Mouse (Mus musculus) CH12.LX (cell line): ENCODE measurements at regions not wholly inside any gene's neighbourhood (a gene's known extent, or its start where the extent isn't known, plus 50 kb on each side); places are given as distances from the start of the nearest gene placed in this dataset.

Experiments used
- DNase-seq: peaks from one replicate; pipeline ENCODE4 v3.0.0-alpha.2; 2013; ENCODE audit errors: extremely low read depth
- H3K27ac ChIP-seq: 2 replicates; pipeline ENCODE4 v1.5.1; 2012; ENCODE audit warnings: low read depth, mild to moderate bottlenecking, control low read depth, moderate library complexity; ENCODE audit not compliant: insufficient read depth
- H3K27me3 ChIP-seq: replicated peaks from 2 replicates; pipeline ENCODE3; 2012; ENCODE audit warnings: inconsistent platforms
- H3K36me3 ChIP-seq, 2 experiments: replicated peaks in 1 of 2; 2 replicates each; pipeline versions ENCODE3 to v1.6.1; 2012; ENCODE audit warnings: inconsistent platforms in 1 of 2, low read length in 1 of 2, mild to moderate bottlenecking in 1 of 2, mixed read lengths in 1 of 2, moderate library complexity in 1 of 2; ENCODE audit not compliant: control insufficient read depth in 1 of 2, insufficient read depth in 1 of 2
- H3K4me1 ChIP-seq, 2 experiments: 2 replicates each; pipeline ENCODE4 v1.6.1; 2012; ENCODE audit warnings: inconsistent platforms in 1 of 2, moderate library complexity in 1 of 2; ENCODE audit not compliant: insufficient read depth in 2 of 2, control insufficient read depth in 1 of 2
- H3K4me2 ChIP-seq: 2 replicates; pipeline ENCODE4 v1.6.1; 2012; ENCODE audit warnings: low read depth, mild to moderate bottlenecking, control low read depth; ENCODE audit not compliant: poor library complexity, insufficient read depth, severe bottlenecking
- H3K4me3 ChIP-seq, 3 experiments: fragments of 150-350 bp in 1 of 3; sonication (generic) in 1 of 3; replicated peaks in 1 of 3; 2 replicates each; pipeline versions ENCODE3 to v1.5.1; 2011 to 2012; ENCODE audit warnings: low read depth in 2 of 3, low read length in 2 of 3, mild to moderate bottlenecking in 2 of 3, moderate library complexity in 2 of 3, control low read depth in 1 of 3, improper control_type of control experiment in 1 of 3, inconsistent platforms in 1 of 3, mixed read lengths in 1 of 3; ENCODE audit not compliant: poor library complexity in 1 of 3
- H3K79me2 ChIP-seq: replicated peaks from 2 replicates; pipeline ENCODE4 v1.6.1; 2012; ENCODE audit warnings: mild to moderate bottlenecking, moderate library complexity; ENCODE audit not compliant: control insufficient read depth, poor library complexity, insufficient read depth, severe bottlenecking; ENCODE audit errors: extremely low read depth
- H3K9ac ChIP-seq: 2 replicates; pipeline ENCODE4 v1.6.1; 2012; ENCODE audit warnings: low read depth, mild to moderate bottlenecking, control low read depth, moderate library complexity; ENCODE audit not compliant: insufficient read depth
- H3K9me3 ChIP-seq: replicated peaks from 2 replicates; pipeline ENCODE3; 2012; ENCODE audit warnings: low read length, inconsistent platforms, mixed read lengths
- CHD2 ChIP-seq: IDR thresholded peaks from 2 replicates; pipeline ENCODE4 v1.6.1; 2011; ENCODE audit warnings: low read length, improper control_type of control experiment
- E2F4 ChIP-seq: IDR thresholded peaks from 2 replicates; pipeline ENCODE4 v1.6.1; 2011; ENCODE audit warnings: low read depth, low read length, improper control_type of control experiment; ENCODE audit not compliant: insufficient replicate concordance
- GABPA ChIP-seq: IDR thresholded peaks from 2 replicates; pipeline ENCODE4 v1.6.1; 2012; ENCODE audit warnings: low read depth, low read length, improper control_type of control experiment, inconsistent platforms; ENCODE audit not compliant: insufficient replicate concordance
- HCFC1 ChIP-seq: IDR thresholded peaks from 2 replicates; pipeline ENCODE4 v1.6.1; 2012; ENCODE audit warnings: low read depth, mild to moderate bottlenecking, inconsistent platforms, low read length, improper control_type of control experiment
- IRF4 ChIP-seq: IDR thresholded peaks from 2 replicates; pipeline ENCODE4 v1.6.1; 2014; ENCODE audit warnings: low read depth, mild to moderate bottlenecking, inconsistent platforms, low read length, improper control_type of control experiment
- JUN ChIP-seq: IDR thresholded peaks from 2 replicates; pipeline ENCODE4 v1.6.1; 2011; ENCODE audit warnings: low read depth, mild to moderate bottlenecking, low read length, improper control_type of control experiment, moderate library complexity; ENCODE audit not compliant: insufficient read depth
- JUND ChIP-seq: conservative IDR thresholded peaks from 2 replicates; pipeline ENCODE4 v1.6.1; 2011; ENCODE audit warnings: low read depth, low read length, improper control_type of control experiment
- MAFK ChIP-seq: IDR thresholded peaks from 2 replicates; pipeline ENCODE4 v1.6.1; 2011; ENCODE audit warnings: low read length, improper control_type of control experiment; ENCODE audit not compliant: insufficient replicate concordance
- MAZ ChIP-seq: IDR thresholded peaks from 2 replicates; pipeline ENCODE4 v1.6.1; 2012; ENCODE audit warnings: low read depth, mild to moderate bottlenecking, inconsistent platforms, low read length, improper control_type of control experiment, moderate library complexity
- MEF2A ChIP-seq: IDR thresholded peaks from 2 replicates; pipeline ENCODE4 v1.6.1; 2014; ENCODE audit warnings: low read depth, mild to moderate bottlenecking, inconsistent platforms, low read length, improper control_type of control experiment, borderline replicate concordance
- MYC ChIP-seq: IDR thresholded peaks from 2 replicates; pipeline ENCODE4 v1.6.1; 2011; ENCODE audit warnings: low read depth, mild to moderate bottlenecking, improper control_type of control experiment, low read length
- NELFE ChIP-seq: IDR thresholded peaks from 2 replicates; pipeline ENCODE4 v1.6.1; 2011; ENCODE audit warnings: low read depth, low read length, improper control_type of control experiment
- NRF1 ChIP-seq: IDR thresholded peaks from 2 replicates; pipeline ENCODE4 v1.6.1; 2014; ENCODE audit warnings: low read depth, mild to moderate bottlenecking, inconsistent platforms, low read length, improper control_type of control experiment, moderate library complexity
- PAX5 ChIP-seq: IDR thresholded peaks from 2 replicates; pipeline ENCODE4 v1.6.1; 2012; ENCODE audit warnings: low read length, inconsistent platforms, mixed read lengths
- POLR2A ChIP-seq: IDR thresholded peaks from 2 replicates; pipeline ENCODE4 v1.6.1; 2011; ENCODE audit warnings: low read depth, mild to moderate bottlenecking, improper control_type of control experiment, low read length
- POLR2AphosphoS2 ChIP-seq: IDR thresholded peaks from 2 replicates; pipeline ENCODE4 v1.6.1; 2011; ENCODE audit warnings: low read depth, low read length, improper control_type of control experiment
- SIN3A ChIP-seq: IDR thresholded peaks from 2 replicates; pipeline ENCODE4 v1.6.1; 2012; ENCODE audit warnings: low read length, improper control_type of control experiment, inconsistent platforms
- TCF12 ChIP-seq: IDR thresholded peaks from 2 replicates; pipeline ENCODE4 v1.6.1; 2014; ENCODE audit warnings: low read depth, mild to moderate bottlenecking, inconsistent platforms, low read length, improper control_type of control experiment
- UBTF ChIP-seq: IDR thresholded peaks from 2 replicates; pipeline ENCODE4 v1.6.1; 2012; ENCODE audit warnings: low read depth, mild to moderate bottlenecking, inconsistent platforms, low read length, improper control_type of control experiment, moderate library complexity
- ZC3H11A ChIP-seq: IDR thresholded peaks from 2 replicates; pipeline ENCODE4 v1.6.1; 2012; ENCODE audit warnings: low read depth, mild to moderate bottlenecking, inconsistent platforms, low read length, improper control_type of control experiment
- ZMIZ1 ChIP-seq: IDR thresholded peaks from 2 replicates; pipeline ENCODE4 v1.6.1; 2012; ENCODE audit warnings: low read depth, mild to moderate bottlenecking, inconsistent platforms, low read length, improper control_type of control experiment
- dilution Hi-C: fragments of 300-500 bp; cut with MboI; formaldehyde crosslinking; loops from 2 replicates; pipeline ENCODE4 v1.14.3; 2020; ENCODE audit warnings: low sequenced_read_pairs; ENCODE audit not compliant: extremely low pct_unique_long_range_greater_than_20kb, extremely low pct_ligation_motif_present
- in situ Hi-C: fragments of 300-500 bp; cut with MboI; formaldehyde crosslinking; loops from 3 replicates; pipeline ENCODE4 v1.14.3; 2019; ENCODE audit warnings: low sequenced_read_pairs, low pct_ligation_motif_present, low pct_unique_long_range_greater_than_20kb, mixed read lengths

DNA sequence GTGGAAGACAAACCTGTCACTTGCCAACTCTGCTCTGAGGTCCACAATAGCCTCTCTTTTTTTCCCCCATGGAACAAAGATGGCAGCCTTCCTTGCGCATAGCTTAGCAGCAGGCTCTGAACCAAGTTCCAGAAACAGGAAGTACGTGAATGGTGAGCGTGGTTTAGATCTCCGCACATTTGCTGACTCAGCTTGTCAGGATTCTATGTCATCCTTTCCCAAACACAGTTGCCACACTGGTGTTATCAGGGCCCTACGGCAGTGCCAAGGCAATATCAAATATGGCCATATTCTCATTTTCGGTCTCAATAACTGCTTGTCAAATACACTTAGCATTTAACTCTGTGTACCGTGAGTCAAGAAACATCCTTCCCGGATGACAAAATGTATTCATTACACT is 161.8 kb upstream of the Irx5 start:
- H3K27me3 ChIP-seq = no peaks in the 10 kb centered on the region
- H3K4me3 ChIP-seq = no peak overlapping the region
- H3K79me2 ChIP-seq = no peaks in the 10 kb centered on the region
- dilution Hi-C loops (no loop called here), in situ Hi-C loops (no loop called here)
- peaks cover 87% of the 10 kb centered on the region for H3K9me3 ChIP-seq
- no peak overlapping the region for H3K9ac ChIP-seq
- H3K36me3 ChIP-seq = no peaks in the 10 kb centered on the region
- TF ChIP-seq MEF2A (no peak), MYC (no peak), HCFC1 (no peak), PAX5 (no peak), MAFK (0 out of 2 replicates have a peak, but pooled peaks have one; percentile 51)
- H3K4me1 ChIP-seq = no peaks in the 10 kb centered on the region
- no peak overlapping the region for H3K27ac ChIP-seq
- no peak overlapping the region for H3K4me2 ChIP-seq
- DNase-seq = no peak

DNA sequence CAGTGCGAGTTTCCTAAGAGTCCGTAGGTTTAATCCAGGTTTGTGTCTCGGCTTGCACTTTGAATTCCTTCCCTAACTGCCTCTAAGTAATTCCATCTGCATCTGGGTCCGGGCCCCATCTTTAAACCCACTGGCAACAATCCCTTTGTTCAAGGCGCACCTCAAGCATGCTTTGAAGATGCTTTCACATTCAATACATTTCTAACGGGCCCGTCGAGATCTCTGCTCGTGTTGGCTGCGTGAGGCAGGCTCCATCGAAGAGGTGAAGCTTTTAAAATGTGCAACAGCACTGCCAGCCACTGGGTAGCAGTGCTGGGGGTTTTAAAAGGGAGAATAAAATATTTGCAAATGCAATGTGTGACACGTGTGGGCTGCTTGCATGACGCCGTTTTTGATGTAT is 163.4 kb upstream of the Irx5 start:
- in situ Hi-C loops (no loop called here), dilution Hi-C loops (no loop called here)
- Histone ChIP-seq H3K27ac (no peak overlapping the region), H3K27me3 (no peaks in the 10 kb centered on the region), H3K9me3 (peaks cover 88% of the 10 kb centered on the region), H3K79me2 (no peaks in the 10 kb centered on the region), H3K36me3 (no peaks in the 10 kb centered on the region), H3K4me3 (no peak overlapping the region), H3K4me1 (no peaks in the 10 kb centered on the region), H3K9ac (no peak overlapping the region), H3K4me2 (no peak overlapping the region)
- TF ChIP-seq IRF4 (no peak), JUND (no peak), NELFE (no peak), NRF1 (no peak), JUN (no peak), ZMIZ1 (no peak), CHD2 (no peak), POLR2AphosphoS2 (no peak), GABPA (no peak), E2F4 (no peak), ZC3H11A (no peak), MAZ (no peak), SIN3A (no peak), TCF12 (no peak), UBTF (no peak), POLR2A (no peak), HCFC1 (no peak)
- no peak for DNase-seq
